Mouse (Mus musculus) lung, postnatal 4 days (tissue): ENCODE results near the gene Cutal.
A peak's percentile ranks its signal among the peaks of the same experiment; 100 is the strongest.

Source experiments
- DNase-seq, 2 experiments: peaks; one replicate each; pipeline ENCODE4 v3.0.0; 2021

The Cutal gene

DNA sequence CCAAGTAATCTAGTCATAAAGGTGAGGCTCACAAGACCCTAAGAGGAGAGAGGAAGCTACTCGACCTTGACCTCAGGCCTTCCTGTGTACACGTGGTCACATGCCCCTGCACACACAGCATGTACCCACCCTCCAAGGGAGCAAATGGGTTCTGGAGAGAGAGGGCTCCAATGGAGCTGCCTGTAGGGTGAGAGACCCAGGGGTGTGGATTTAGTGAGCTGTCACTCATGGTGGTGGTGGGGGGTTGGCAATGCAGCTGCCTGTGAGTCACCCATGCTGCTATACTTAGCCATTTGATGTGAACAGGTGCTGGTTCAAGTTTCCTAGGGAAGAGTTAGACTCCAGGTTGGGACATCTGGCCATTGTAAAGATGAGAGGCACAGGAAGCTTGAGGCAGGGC lies 45.9 kb downstream of the Cutal start:
- DNase-seq, result no peak

DNA sequence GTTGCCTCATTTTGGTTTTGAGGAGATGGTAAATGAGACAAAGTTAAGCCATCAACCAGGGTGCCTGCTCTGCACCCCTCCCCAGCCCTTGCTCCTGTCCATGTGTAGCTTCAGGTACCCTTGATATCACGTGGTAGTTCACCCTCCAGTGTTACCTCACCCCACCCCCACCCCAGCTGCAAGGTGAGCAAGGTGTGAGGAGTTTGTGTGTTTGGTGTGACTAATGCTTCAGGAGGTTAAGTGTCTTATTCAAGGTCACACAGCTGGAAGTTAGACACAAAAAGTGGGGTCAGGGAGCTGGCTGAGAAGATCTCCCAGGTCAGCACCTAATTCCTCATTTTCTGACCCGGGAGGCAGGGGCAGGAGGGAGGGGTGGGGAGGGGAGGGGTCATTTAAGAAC lies 48.5 kb downstream of the Cutal start:
- no peak for DNase-seq

DNA sequence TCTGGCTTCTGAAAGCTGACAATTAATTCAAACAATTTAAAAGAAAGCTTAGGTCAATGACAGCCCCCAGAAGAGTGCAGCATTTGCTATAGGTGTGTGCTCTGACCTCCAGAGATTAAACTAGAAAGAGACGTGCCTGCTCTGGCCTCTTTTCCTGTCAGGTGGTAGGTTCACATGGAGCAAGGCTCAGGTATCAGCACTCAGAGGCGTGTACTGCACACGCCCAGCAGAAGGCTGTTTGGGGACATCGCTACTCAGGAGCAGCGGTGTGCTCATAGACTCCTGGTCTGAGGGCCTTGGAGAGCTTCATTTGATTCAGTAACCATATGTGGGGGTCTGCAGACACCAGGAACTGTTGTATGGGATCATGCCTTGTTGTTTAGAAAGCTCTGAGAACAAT lies 53.1 kb downstream of the Cutal start:
- DNase-seq, result no peak

DNA sequence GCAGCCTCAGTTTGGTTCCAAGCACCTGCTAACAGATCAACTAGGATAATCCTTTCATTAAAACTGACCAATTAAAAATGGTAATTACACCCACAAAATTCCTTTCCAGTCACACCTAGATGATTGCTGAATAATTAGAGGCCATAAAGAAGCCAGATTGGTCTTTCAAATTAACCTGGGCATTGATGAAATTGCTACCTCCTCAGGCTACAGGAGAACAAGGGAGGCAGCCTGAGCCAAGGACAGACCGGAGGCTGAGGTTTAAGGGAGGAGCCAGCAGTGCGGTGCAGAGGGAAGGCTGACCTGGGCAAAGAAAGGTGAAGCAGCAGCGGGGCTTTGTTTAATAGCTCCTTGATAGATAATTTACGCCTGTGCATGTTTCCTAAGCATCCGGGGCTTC lies 63.3 kb downstream of the Cutal start:
- DNase-seq, result no peak

DNA sequence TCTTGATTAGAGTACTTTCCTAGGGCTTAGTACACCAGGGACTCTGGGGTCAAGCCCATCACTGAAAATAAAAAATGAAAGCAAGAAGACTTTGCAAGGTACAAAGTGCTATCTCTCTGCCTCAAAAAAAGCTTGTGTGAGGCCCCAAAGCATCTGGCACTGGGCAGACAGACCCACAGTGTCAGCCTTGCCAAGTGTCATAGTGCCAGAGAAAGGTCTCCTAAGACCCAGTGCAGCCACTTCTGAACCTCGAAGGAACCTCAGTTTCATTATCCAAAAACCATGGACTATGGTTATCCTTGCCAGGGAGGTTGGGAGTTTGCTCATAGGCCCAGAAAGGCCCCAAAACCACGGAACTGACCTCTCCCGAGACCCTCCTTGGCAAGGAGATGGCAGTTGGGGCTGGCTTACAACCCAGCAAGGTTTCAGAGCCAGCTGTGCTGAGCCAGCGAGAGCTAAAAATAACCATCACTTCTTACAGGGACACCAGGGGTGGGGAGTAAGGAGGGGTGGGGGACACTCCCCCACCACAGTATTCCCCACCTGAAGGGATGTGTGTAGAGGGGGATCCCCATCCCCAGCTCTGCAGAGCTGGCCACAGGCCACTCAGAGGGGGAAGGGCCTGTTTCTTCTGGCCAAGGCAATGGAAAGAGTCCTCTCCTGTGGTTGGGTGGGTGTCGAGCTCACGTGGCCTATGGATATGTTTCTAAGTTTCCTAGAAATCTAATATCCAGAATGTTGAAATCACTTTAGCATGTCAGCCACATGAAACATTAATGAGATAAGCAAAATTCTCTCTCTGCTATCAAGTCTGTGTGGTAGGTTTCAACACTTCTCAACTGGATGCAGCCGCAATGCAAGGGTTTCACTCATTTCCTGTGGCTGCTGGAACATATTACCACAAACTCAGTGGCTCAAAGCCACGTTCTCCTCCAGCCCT lies 64.3 kb downstream of the Cutal start:
- DNase-seq, result peak; percentile 27 to 58

DNA sequence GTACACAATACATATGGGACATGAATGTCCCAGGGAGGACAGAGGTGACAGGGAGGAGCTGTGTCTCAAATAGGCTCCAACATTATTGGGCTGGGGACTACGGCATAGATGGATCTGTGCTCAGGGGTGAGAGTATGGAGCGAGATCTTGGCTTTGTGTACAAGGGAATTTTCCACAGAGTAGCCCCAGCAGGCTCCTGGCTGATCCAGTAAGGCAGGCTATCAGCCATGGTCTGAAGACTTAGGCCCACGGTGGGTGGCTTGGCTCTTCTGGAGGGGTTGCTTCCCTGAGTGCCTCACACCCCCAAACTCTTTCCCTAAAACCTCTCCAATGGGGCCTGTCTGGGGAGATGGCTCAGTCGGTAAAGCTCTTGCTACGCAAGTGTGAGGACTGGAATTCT lies 66.0 kb downstream of the Cutal start:
- no peak for DNase-seq

DNA sequence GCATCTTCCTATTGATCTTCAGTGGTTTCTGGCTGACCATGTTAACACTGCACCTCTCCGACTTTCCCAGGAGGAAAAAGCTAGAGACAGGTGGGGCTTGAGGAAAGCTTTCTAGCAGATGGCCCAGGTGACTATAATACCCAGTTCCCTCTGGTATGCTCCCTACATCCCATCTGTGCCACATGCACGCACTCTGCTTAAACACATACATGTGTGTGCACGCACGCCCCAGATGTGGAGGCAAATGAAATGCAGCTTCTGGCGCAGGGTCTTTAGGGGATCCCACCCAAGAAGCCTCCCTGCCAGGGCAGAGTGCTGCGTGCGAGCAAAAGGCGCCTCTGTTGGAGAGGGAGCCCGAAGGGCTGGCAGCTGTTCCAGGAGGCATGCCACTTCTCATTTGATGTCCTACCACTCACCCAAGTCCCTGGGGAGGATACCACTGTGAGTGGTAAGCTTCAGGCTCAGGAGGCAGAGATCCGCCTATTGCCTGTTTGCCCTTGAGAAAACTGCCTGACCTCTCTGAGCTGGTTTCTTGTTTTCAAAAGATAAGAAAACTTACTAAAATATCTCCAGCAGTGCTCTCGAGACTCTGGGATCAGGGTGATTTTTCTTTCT lies 67.0 kb downstream of the Cutal start:
- no peak for DNase-seq
